Mouse (Mus musculus) lung, adult 18-20 months (tissue): ENCODE data around the gene Bckdha.

ENCODE experiments used
- DNase-seq, 2 experiments: peaks; one replicate each; pipeline ENCODE4 v3.0.0; 2022; ENCODE audit warnings: mixed read lengths in 2 of 2

The Bckdha gene

DNA sequence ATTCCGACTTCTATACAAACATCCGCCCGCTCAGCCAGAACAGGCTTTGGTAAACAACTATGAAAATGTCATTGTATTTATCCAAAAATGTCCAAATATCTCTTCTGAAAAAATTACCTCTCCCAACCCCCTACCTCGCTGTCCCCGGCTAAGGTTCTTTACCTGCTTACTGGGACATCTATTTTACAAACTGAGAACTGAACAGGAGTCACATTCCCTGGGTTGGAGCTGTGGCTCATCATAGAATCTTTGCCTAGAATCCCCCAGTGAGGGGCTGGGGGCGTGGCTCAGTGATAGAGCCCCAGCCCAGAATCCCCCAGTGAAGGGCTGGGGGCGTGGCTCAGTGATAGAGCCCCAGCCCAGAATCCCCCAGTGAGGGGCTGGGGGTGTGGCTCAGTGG, 47.3 kb downstream of the Bckdha start:
- no peak for DNase-seq

DNA sequence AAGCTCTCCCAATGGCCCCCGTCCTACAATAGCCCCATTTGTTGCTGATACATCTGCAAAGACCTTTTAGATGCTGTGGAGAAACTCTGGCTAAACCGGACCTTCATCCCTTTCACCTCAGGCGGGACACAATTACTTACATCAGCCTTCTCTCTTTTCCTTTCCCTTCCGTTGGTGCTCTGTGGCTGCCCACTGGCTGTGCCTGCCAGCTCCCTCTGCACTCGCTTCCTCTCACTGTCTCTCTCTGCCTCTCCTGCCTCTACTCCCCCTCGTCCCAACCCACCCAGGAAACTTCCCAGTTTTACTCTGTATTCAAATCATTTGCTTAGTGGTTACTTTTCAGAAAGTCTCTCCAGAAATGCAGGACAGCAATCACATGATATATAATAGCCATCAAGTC, 48.7 kb downstream of the Bckdha start:
- no peak for DNase-seq

DNA sequence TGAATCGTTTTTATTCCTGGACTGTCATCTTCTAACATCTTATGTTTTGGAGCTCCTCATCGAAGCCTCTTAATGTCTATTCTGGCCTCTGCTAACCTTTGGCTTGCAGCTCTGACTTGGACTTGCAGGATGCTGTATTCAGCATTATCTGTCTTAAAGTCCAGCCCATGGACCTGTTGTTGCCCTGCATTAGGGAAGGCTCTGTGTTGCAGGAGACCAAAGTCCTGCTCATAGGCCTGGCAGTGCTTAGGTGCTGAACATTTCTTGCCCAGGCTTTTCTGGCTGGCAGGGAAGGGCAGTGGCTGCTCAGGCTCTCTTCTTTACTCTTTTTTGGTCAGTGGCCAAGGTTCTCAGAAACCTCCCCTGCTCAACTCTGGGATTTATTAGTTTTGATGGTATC, 51.6 kb downstream of the Bckdha start:
- DNase-seq: no peak

DNA sequence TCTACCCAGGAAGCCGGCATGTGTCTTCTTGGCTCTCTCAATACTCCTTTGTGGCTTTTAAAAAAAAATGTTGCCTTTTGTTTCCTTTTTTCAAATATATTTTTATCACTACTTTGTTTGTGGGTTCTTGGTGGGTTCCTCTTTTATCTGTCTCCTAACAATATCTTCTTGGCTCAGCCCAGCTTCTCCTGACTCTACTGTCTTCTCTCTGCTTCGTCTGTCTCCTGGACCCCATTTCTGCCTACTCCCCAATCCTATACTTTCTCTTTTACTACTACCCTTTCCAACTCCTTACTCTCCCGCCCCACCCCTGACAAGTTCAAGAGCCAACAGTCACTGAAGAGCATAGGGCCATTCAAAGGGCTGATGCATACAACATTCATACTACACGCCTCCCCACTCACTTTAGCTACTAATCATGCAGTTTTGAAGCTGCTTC, 52.1 kb downstream of the Bckdha start:
- no peak for DNase-seq

DNA sequence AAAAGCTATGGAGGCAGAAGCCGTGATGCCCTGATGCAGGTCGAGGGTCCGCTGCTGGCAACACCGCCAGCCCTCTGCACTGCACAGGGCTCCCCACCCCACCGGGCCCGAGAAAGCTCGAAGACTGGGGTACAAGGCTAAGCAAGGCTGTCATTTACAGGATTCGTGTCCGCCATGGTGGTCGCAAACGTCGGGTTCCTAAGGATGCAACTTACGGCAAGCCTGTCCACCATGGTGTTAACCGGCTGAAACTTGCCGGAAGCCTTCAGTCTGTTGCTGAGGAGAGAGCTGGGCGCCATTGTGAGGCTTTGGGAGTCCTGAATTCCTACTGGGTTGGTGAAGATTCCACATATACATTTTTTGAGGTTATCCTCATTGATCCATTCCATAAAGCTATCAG, 57.4 kb downstream of the Bckdha start:
- peak in 1 of 2 experiments; percentile 1 for DNase-seq

DNA sequence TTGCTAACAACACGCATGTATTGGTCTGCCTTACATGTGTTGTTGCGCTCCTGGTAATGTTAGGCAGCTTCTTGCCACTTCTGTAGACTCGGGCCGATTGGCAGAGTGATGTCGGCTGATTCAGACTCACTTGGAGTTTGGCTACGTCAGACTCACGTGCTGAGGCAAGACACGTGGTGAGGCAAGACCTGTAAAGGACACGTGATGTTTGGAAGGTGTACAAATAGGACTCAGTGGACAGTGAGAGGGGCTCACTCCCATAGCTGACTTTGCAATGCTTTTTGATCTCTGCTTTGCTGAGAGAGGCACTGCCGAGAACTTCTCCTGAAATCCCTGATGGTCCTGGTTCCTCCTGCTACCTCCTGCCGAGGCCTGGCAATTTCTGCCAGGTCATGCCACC, 58.1 kb downstream of the Bckdha start:
- peak in 1 of 2 experiments; percentile 1 for DNase-seq

DNA sequence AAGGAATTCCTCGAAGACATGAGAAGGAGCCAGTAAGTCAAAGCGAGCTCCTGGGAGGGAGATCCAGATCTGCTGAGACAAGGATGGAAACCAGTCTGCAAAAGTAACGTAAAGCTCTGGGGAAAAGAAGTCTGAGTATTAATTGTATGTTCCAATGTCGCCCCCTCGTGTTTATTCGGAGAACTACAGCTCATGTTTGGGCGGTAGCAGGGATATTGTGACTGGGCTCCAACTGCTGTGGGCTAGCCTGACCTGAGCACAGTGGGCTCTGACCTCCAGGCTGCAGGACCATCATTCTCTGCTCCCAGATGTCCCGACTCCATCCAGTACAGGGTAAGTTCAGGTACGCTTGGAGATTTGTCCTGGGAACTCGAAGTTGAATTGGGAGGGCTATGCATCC, 59.1 kb downstream of the Bckdha start:
- DNase-seq: peak; percentile 51 to 61

DNA sequence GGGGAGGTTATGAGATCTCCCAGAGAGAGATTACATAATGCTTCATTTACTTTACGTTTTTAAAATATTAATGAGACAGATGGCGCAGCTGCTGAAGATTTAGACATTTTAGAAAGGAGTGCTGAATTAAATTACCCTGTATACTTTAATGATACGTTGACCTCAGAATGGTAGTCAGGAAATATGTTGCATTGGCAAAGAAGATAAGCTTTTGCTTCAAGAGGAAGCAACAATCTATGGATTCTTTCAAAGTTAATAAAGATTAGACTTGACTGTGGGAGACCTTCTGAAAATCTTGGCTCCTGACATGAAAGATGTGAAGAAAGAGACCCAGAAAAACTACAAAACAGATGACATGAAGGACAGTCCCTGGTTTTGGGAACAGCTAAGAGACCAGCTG, 64.9 kb downstream of the Bckdha start:
- no peak for DNase-seq

DNA sequence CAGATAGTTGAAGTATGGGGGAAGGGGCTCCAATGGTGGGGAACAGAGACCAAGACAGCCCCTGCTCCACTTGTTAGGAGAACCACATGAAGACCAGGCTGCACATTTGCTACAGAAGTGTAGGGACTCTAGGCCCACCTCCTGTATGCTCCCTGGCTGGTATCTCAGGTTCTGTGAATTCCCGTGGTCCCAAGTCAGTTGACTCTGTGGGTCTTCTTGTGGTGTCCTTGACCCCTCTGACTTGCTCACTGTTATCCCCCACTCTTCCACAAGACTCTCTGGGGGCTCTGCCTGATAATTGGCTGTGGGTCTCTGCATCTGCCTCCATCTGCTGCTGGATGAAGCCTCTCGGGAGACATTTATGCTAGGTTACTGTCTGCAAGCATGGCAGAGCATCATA, 67.6 kb downstream of the Bckdha start:
- no peak for DNase-seq

DNA sequence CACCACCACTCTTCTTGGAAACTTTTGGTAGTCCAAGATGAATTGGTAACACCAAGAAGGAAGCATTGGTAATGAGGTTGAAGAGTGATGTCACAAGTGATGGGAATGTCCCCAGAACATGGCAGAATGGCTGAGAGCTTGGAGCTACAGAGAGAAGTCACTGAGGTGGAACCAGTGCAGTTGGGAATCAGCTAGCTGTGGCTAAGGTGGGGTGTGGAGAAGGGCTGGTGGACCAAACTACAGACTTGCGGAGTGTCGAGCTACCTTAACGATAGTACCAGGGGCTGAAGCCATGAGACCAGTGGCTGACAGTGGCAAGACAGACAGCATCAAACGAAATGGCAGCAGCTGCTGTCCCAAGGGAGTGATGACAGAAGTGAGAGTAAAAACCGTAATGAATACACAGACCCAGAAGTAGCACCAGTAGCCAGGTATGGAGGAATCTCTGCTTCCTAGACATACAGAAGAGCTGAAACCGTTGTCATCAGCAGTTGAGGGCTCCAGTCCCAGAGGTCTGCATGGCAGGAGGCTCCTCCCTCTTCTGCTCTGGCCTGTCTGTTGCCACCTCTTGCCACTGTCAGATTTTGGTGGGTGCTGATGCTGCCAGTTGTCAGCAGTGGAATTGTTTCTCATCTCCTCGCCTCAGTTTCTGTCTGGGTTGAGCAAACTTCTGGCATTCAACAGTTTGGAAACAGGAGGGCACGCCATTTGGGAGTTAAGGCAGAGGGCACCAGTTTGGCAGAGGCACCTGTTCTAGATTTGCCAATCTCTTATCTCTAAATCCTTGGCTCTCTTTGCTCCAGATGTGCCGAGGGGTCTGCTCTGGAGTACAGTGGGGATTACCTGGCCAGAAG, 73.2 kb downstream of the Bckdha start:
- DNase-seq: no peak

DNA sequence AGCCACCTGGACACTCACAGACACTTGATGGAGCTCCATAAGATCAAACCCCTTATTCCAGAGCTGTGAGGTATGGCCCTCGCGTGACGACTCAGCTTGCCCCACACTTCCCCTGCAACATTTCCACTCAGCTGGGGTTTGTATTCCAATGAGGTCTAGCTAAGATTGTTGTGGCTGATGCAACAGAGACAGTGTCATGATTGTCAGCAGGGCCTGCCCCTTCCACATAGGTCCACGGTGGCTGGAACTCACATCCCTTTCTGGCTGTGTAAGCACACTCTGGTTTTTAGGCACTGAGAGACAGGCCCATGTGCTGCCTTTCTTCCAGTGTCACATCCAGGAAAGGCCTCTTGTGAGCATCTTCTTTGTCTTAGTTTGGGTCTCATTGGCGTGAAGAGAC, 74.1 kb downstream of the Bckdha start:
- DNase-seq: no peak

DNA sequence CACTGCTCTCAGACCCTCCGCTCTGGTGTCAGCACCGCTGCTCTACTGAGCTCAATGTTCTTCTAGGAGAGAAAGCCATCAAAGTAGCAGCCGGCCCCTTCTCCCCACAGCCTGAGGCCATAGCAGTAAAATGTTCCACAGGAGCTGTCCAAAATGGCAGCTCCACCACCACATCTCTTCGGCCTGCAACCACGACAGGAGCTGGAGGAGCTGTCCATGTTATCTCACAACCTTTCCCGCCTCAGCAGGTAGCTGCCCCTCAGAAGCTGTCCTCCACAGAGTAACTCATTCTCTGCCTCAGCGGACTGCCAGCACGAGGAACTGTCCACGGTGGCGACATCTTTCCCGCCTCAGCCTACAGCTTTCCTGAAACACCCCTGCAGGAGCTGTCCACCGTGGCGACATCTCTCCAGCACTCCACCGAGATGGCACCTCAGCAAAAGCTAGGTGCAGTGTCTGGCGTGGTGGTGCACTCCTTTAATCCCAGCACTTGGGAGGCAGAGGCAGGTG, 76.4 kb downstream of the Bckdha start:
- DNase-seq: no peak
